Mouse (Mus musculus) c-Kit-negative CD71-positive TER-119-positive erythroid progenitor cells, embryonic 14.5 days (primary cell): Measurements from ENCODE around the gene Kif5a.

Experiments used
- DNase-seq: peaks from one replicate; pipeline ENCODE4 v3.0.0-alpha.2; 2013; ENCODE audit warnings: low read depth, low spot score

Kif5a gene

DNA sequence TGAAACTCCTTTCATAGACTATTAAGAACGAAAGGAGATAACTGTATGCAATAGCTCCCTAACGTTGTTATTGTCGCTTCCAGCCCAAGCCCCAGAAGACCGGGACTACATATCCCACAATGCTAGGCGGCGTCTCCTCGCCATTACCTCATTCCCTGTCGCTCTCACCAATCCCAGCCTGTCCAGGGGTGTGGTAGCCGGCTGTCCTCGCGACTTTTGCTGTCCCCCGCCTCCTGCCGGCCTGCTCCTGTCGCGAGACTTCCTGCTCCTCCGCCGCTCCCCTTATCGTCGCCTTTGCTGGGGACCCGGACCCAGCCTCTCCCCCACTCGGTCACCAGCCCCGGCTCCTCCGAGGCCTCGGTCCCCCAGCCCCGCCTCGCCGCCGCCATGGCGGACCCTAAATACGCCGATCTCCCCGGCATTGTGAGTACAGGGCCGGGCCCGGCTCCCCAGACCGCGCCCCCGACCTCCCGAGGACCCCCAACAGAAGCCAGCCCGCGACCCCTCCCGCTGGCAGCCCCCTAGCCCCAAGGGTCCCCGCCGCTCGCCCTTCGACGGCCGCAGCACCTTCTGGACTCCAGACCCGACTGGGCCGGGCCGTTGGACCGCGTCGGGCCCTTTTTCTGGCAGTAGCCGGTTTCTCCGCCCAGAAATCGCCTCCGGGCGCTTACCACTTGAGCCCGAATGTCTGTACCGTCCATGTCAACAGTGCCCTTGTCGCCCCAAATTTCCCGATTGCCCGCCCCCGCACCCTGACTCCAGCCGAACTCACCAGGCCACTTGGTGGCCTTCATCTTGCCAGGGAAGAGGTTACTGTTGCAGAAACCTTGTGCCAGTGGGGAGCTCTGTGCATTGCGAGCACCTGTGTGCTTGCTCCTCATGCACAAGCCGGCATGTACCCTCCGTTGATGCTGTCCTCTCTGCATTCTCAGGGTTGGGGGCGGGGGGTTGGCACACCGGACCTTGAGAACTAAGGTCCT, 3.3 kb upstream of the Kif5a start, which contains the start of gene Dctn2:
TSS of gene Dctn2 (plus strand) at position 257 of the 980 bp plus-strand sequence.
- DNase-seq: peak; percentile 90

DNA sequence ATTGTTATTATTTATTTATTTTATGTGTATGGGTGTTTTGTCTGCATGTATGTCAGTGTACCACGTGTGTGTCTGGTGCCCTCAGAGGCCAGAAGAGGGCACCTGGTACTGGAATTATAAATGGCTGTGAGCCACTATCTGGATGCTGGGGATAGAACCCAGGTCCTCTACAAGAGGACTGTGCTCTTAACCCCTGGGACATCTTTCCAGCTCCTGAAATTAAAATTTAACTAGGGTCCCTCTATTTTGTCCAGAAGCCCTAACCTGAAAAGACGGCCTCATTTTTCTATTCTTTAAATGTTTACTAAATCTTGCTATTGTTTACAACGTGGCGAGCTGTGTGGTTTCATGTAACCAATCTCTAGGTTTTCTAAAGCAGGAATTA, 2.6 kb upstream of the Kif5a start:
- no peak for DNase-seq

DNA sequence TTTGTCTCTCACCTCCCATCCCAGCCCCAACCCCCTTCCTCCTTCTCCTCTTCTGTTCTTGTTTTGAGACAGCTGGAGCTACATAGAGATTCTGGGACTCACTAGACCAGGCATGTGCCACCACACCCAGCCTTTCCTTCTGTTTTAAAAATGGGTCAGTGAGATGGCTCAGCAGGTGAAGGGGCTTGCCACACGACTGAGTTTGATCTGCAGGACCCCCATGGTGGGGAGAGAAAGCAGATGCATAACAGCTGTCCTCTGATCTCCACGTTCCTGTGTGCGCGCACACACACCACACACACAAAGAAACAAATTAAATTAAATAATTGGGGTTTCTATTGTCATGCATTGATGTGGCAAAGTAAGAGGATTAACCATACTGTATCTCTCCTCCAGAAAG, 1.8 kb upstream of the Kif5a start:
- DNase-seq: no peak

DNA sequence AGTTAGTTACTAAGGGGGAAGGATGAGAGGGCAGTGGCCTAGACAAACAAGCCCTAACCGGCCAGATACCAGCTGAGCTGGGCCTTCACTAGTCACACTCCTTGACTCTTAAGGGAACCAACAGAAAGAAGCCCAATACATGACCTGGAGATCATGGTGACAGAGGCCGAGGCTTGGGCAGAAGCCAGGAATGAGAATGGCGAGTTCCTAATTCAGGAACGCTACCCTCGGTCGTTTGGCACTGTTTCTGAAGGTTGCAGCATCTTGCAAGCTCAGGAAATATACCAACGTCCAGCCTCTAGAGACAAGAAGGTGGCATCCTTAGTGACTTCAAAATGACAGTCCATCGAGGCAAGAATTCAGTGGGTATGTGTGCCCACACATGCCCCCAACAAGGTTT, 1.2 kb upstream of the Kif5a start:
- no peak for DNase-seq

DNA sequence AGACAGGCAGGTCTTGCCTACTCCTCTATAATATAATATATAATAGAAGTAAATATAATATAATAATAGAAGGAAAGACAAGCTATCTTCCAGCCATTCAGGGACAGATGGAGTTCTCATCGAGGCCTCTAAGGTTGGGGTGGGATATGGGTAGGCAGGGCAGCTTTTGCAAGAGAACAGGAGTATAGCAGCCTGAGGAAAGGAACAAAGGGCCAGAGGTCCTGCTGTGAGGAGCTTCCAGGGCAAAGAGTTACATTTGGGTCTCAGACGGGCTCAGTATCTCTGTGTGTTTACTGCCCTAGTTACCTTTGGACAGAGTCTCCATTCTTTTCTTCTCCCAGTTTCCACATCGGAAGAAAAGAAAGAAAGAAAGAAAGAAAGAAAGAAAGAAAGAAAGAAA, 483 bp upstream of the Kif5a start:
- no peak for DNase-seq

DNA sequence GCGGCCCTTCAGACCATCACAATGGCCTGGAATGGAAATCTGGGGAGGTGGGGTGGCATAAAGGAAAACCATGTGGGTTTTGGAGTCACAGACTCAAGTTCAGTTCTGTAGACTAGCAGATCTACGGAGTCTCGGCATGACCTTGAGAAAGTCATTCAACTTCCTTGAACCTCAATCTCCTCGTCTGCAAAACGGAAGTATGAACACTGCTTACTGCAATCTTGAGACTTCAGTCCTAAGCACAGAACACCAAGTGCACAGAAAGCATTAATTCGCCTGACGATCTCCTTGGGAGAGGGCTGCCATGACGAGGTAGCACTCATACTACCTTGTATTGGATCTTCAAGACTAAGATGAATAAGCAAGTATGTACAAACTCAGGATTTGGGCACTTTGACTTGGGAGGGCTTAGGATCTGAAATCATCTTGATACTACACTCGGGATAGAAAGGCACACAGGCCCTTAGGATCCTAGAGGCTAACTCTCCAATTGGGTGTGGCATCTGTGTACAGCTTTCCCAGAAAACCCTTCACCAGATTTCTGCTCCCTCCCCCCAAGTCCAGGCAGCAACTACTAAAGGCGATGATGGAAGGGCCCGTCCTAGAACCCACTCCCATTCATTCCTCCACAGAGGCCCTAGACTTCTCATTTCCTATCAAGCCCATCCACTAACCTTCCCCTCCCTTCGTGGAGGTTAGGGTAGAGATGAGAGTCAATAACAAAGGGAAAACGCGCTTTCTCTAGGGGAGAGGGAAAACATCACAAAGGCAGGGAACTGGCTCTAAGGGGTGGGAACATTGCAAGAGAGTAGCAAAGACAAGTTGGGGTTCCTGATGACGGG, 1.2 kb downstream of the Kif5a start:
- no peak for DNase-seq

DNA sequence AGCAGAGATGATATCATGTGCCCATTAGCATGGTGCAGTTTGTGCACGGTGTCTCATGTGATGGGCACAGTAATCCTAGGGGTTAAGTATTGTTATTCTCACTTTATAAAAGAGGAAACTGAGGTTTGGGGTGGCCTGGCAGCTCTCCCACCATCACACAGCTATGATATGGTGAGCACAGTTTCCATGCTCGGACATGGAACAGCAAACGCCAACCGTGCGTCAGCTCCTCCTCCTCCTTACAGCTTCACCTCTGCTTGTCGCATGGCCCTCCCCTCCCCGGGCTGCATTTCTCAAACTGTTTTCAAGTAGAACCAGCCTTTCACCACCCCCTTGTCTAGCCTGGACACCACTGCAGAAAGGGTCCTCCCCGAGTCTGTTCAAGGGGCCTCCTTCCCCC, 4.7 kb downstream of the Kif5a start:
- DNase-seq: no peak

DNA sequence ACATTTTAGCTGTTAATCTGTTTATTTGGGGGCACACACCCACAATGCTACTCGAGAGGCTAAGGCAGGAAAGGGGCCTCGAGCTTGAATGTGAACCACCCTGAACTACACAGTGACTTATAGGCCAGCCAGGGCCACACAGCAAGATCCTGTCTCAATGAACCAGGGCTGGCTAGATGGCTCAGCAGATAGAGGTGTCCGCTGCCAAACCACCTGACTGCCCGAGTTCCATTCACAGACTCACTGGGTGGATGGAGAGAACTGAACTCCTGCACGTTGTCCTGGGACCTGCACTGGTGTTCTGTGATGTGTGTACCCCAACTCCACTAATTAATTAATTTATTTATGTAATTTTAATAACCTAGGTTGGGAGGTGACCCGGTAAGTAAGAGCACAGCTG, 5.4 kb downstream of the Kif5a start:
- DNase-seq: no peak

DNA sequence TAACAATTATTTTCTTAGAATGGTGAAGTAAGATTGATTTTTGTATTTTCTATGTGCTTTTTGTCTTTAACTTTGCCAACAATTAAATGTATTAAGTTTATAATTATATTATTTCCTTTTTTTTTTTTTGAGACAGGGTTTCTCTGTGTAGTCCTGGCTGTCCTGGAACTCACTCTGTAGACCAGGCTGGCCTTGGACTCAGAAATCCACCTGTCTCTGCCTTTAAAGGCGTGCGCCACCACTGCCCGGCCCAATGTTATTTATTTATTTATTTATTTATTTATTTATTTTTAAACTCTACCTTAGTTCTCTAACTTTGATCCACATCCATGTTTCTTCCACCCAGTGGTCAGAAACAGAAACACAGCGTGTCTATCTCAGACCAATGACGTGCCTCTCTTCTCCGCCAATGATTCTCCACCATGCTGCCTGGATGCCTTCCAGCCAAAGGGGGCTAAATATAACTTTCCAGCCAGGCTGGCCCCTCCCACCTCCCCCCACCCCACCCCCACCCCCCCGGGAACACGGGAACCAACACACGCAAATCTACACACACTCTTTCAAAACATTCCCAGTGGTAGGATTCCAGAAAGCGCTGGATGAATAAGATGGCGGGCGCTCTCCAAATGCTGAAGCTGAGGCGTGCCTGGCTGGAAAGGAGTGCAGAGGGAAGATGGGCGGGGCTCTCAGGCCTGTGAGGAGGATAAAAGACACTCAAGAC, 7.4 kb downstream of the Kif5a start:
- DNase-seq: no peak

DNA sequence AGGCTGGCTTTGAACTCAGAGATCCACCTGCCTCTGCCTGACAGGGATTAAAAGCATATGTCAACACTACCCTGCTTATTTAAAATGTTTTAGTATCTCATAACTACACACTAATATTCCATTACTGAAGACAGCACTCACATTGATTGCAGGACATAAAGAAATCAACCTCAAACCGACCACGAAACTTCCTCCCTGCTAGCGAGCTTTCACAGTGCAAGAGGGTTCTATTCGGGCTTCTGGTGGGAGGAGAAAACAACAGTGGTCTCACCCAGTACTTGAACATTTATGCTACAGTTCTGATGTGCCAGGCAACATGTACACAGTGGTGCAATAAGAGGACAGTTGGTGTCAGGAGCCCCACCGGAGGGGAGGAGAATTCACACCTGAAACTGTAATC, 12.3 kb downstream of the Kif5a start:
- DNase-seq: no peak

DNA sequence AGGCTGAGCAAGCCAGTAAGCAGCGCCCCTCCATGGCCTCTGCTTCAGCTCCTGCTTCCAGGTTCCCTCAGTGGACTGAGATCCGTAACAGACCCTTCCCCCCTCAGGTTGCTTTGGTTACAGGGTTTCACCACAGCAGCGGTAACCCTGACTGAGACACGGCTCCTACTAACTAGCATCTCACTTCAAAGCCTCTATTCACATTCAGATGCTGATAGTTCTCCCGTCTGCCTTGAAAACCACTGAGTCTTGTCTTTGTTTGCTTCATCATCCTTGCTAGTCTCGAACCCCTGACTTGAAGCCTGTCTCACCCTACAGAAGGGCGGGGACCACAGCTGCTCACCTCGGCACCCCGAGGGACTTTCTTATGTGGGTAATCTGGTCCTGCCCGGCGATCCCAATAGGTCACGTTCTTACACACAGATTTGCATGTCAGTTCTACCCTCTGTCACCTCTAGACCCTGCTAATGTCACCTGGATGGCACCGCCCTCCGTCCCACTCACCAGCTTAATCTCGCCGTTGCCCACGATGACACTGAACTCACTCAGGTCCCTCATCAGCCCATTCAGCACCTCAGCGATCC, 24.8 kb downstream of the Kif5a start:
- no peak for DNase-seq

DNA sequence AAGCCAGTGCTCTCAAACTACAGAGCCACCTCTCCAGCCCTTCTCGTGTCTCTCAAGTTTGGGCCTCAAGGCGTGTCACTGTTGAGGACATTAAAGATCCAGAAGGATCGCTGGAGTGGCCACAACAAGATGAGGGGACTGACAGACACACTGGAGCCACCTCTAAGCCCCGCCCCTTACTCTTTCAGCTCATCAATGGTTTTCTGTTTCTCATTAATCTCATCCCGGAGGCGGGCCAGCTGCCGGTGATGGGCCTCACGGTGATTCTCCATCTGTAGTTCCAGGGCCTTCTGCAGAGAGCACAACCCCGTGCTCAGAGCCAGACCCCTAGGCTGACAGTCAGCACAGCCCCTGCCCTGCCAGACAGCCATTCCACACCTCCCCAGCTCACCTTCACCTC, 26.6 kb downstream of the Kif5a start:
- no peak for DNase-seq

DNA sequence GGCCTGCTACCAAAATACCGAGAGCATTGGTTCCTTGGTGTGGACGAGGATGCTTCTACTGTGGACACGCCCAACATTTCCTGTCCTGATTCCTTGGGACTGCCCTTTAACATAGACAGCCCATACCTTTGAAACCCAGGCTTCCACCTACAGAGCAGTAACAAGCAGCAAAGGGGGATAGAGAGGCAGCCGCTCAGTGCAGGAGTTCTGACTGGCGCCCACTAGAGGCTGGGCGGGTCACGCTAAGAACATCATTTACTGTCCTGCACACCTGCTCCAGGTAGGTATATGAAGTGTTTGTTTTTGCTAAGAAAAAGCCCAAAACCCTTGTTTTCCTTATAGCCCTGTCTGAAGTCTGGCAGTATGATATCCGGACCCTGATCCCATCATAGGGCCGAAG, 30.0 kb downstream of the Kif5a start:
- no peak for DNase-seq

DNA sequence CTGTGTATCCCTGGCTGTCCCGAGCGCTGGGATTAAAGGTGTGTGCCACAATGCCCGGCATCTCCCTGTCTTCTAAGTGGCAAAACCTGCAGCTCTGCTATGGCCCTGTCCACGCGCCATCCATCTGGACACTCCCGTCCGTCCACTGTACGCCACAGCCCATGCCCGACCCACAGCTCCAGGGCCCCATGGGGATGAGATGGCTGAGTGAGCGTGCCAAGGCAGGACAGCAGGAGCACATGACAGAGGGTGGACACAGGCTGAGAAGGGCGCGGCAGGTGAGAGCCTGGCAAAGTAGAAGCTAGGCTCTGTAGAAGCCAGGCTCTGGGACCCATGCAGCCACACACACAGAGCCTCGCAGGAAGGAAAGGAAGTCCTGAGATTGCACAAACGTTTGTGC, 31.4 kb downstream of the Kif5a start:
- DNase-seq: no peak

DNA sequence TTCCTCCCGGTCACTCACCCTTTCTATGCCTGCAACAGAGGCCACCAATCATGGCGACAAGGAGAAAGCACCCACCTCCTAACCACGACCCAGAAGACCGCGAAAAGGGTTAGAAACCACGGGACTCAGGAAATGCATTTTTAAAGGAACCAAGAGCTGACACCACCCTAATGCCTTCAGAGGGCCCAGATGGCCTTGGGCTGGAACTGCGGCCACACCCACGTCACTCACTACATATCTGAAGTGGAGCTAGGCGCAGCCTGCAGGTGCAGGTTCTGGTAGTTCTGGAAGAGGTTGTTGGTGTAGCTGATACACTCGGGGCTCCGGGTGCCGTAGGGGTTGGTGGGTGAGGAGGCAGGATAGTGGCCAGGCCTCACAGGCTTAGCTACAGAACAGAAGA, 32.5 kb downstream of the Kif5a start:
- DNase-seq: no peak

DNA sequence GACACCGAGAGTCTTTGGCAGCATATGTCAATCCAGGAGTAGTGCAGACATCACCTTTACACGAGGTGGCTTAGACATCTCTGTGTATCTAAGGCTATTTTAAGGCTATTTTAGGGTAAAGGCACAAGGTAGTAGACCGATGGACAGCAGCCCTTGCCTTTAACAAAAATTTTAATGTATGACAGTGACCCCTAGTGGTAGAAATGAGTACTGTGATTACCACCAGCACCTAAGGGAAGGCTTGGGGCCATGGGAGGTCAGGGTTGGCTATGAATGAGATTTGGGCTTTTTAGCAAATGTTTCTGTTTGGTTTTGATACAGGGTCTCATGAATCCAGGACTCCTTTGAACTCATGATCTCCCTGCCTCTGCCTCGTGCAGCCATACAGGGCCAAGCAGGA, 34.3 kb downstream of the Kif5a start:
- DNase-seq: peak; percentile 73

DNA sequence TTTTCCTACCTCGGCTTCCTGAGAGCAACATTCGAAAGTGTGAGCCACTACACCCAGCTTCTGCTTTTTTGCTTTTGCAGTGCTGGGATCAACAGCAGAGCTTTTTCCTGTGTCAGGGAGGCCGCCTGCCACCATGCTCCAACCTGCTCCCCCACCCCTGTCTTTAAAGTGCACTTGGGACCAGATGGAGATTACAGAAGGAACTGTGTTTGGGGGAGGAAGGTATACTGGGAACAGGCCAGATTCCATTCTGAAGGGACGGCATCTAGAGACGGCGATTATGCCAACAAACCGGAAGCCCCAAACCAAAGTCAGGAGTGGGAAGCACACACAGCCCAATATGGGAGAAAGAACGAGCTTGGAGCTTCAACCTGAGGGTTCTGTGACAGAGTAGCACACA, 36.0 kb downstream of the Kif5a start:
- DNase-seq: no peak

DNA sequence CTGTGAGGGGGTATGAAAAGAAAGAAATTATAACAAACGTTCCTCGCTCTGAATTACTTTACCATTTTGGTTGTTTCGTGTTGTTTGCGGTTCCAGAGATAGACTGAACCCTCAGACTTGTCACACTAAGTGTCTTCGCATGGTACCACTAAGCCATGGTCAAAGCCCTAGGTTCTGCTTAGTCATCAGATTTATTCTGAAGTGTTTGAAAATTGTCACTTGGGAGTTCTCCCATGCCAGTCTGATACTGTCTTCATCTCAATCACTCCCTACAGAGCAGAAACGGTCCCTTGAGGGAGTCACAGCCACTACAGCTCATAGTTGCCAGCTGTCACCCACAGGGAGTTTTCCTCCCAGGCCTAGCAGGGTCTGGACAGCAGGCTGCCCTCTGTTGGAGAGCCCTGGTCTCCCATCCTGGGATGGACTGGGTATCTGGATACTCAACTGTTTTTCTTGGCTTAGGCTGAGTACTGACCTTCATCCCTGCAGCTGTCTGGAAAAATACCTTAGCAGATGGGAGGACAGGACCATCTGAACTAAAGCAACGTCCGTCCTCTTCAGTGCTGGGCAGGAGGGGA, 36.7 kb downstream of the Kif5a start:
- DNase-seq: no peak

DNA sequence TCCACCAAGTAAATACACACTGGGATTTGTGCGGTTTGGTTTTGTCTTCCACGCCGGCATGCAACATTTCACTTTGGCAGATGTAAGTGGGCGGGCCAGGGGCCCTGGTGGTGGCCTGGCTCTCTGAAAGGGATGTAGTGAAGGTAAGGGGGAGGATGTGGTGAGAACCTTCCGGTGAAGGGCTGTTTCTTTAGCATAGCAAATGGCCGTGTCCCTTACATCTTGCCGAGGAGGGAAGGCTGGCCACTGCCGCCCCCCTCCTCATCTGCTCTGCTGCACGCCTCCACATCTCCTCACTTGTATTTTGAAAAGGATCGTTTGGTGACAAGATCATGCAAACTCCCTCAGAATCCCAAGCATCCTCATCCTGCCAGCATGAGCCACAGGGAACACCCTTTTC, 37.4 kb downstream of the Kif5a start:
- no peak for DNase-seq

DNA sequence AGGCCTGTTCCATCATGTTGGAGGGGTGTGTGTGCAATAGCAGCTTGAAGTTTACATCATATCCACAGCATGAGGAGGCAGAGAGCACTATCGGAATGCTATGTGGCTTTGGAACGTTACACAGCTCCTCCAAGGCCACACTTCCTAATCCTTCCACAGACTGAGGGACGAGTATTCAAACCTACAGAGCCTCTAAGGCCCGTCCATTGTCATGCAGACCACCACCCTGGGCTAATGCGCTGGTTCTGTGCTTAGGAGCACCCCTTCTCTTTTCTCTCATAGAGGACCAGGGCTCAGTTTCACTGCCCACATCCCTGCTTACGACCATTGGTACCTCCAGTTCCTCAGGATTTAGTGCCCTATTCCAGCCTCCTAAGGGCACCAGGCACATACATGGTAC, 37.9 kb downstream of the Kif5a start:
- no peak for DNase-seq

DNA sequence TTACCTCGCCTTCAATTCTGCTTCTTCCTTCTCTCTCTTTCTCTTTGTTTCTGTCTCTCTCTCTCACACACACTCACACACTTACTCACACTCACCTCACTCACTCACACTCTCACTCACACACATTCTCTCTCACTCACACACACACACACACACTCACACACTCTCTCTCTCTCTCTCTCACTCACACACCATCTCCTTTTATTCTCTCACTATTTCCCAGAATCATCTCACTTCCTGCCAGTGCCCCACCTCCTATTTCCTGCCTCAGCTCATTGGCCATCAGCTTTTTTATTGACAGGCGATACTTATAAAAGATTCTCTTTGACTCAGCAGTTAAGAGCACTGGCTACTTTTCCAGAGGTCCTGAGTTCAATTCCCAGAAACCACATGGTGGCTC, 44.8 kb downstream of the Kif5a start:
- DNase-seq: no peak
